Mouse (Mus musculus) right cerebral cortex, postnatal 25 days (tissue): ENCODE measurements around the gene Slc35f1.
"Not testable (repeated sequence)": the region's sequence is repeated elsewhere in the genome, so short reads cannot be mapped to it uniquely, and the experiment has no call there.

Source experiments
- DNase-seq: peaks from one replicate; pipeline ENCODE4 v3.0.0; 2022

Slc35f1 gene

GRCm38 (mm10) chr10:52791560-52791959 is 101.2 kb downstream of the Slc35f1 start:
- DNase-seq, result no peak

DNA sequence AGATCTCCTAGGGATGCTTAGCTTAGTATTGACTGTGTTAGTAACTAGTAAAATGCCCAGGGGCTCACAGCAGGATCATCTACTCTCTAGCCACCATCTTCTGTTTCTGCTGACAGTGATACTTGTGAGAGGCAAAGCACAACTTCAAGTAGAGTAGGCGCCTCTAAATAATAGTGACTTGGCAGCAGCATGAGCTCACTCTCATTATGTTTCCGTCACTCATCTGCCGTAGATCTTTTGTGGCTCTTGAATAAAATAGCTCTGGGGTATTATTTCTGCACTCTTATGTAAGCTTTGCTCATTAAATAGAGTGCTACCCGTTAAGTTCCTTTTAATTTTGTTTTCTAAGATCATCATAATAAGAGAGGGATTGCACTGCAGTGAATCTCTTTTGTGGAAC is 107.1 kb downstream of the Slc35f1 start:
- DNase-seq, result no peak

DNA sequence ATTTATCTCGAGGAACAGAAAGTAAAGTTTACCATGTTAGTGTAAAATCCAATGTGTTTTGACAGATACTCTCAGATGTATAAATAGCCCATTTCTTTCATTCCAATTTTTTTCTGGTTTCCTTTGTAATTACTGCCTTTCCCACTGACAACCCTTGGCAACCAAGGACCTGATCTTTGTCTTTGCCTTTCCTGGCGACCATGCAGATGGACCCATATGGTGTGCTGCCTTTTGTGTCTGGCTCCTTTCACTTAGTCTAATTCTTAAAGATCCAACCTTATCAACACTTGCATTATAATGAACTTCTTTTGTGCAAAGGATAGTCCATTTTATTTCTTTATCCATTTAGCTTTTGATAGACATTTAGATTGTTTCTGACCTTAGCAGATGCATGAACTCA is 117.5 kb downstream of the Slc35f1 start:
- DNase-seq, result no peak

GRCm38 (mm10) chr10:52812861-52813260 is 122.5 kb downstream of the Slc35f1 start:
- no peak for DNase-seq

DNA sequence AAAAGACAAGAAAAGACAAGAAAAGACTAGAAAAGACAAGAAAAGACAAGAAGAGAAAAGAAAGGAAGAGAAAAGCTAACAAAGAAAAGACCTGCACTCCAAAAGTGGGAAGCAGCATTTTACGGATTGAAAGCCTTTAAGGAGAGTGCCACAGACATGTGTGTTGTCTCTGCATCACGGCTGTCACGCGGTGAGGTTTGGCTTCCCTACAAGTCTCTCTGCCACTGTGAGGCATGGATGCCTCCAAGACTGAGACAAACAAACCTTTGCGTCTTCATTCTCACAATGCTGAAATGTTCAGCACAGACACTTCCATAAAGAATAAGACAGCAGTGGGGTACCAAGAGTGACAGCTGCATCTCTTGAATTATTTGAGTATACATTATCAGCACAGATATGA is 124.0 kb downstream of the Slc35f1 start:
- DNase-seq, result no peak

DNA sequence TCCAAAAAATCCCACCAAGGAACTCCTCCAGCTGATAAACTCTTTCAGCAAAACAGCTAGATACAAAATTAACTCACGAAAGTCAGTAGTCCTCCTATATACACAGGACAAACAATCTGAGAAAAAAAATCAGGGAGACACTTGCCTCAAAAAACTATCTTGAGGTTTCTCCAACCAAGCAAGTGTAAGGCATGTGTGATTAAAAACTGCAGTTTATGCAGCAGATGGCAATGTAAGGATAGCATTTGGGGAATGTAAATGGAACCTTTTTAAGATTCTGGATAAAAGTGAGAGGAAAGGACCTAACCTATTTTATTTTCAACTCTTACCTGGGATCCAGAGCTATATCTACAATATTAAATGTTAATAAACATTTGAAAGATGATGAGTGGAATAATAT is 129.3 kb downstream of the Slc35f1 start:
- DNase-seq, result no peak

DNA sequence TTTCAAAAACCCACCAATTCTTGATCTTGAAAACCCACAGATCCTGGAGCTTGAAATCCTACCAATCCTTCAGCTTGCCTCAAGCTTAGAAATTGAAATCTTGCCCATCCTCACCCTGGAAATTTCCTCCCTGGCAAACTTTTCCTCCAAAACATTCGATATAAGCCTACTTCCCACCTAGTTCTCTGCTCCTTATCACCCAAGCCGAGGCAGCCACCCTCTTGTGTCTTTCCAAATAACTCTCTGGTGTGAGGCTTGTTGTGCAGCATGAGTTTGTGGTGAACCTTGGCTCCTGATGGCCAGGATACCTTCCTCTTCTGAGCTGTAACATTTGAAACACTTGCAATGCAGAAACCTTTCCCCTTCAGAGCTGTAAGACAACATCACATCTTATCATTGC is 132.6 kb downstream of the Slc35f1 start:
- DNase-seq, result no peak

- no peak for DNase-seq
Observed at GRCm38 (mm10) chr10:52825746-52826145, 135.4 kb downstream of the Slc35f1 start.

- DNase-seq, result no peak
Observed at GRCm38 (mm10) chr10:52840819-52841218, 150.5 kb downstream of the Slc35f1 start.

GRCm38 (mm10) chr10:52851994-52852393 is 161.7 kb downstream of the Slc35f1 start:
- no peak for DNase-seq

- no peak for DNase-seq
Observed at GRCm38 (mm10) chr10:52860851-52861250, 170.5 kb downstream of the Slc35f1 start.

DNA sequence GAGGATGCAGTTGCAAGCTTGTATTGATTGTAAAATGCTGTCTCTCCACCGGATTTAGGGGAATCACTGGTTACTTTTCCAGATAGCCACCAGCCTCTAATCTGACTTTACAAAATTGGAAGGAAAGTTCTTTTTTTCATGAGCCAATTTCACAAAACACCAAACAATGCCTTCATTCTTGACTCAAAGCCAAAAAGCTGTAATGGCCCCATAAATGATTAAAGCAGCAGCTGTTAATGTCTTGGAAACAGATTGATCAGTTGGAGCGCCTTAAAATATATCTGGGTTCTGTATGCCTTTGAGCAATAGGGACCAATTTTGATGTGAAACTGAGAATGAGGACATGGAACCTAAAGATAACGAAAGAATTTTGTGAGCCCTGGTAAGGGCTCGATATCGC is 174.6 kb downstream of the Slc35f1 start:
- DNase-seq, result no peak

DNA sequence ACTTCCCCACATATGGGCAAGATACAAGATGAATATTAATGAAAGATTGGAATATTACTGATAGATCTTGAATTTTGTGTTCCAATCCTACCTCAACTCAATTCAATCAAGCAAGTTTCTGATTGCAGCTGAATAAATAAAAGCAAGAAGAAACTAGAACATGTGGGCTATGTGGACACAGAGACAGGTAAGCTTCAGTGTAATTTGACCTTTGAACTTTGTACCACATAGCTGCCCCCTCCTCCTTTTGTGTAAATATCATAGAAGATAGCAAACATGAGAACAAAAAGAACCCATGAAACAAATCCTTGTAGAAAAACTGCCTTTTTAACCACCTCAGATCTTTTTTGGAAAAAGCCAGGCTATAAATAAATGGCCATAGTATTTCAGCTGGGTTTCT is 180.8 kb downstream of the Slc35f1 start:
- DNase-seq, result no peak

- DNase-seq, result no peak
Observed at GRCm38 (mm10) chr10:52874133-52874532, 183.8 kb downstream of the Slc35f1 start.

GRCm38 (mm10) chr10:52874712-52875111 is 184.4 kb downstream of the Slc35f1 start:
- no peak for DNase-seq

- DNase-seq, result no peak
Observed at GRCm38 (mm10) chr10:52877263-52878021, 187.1 kb downstream of the Slc35f1 start.

DNA sequence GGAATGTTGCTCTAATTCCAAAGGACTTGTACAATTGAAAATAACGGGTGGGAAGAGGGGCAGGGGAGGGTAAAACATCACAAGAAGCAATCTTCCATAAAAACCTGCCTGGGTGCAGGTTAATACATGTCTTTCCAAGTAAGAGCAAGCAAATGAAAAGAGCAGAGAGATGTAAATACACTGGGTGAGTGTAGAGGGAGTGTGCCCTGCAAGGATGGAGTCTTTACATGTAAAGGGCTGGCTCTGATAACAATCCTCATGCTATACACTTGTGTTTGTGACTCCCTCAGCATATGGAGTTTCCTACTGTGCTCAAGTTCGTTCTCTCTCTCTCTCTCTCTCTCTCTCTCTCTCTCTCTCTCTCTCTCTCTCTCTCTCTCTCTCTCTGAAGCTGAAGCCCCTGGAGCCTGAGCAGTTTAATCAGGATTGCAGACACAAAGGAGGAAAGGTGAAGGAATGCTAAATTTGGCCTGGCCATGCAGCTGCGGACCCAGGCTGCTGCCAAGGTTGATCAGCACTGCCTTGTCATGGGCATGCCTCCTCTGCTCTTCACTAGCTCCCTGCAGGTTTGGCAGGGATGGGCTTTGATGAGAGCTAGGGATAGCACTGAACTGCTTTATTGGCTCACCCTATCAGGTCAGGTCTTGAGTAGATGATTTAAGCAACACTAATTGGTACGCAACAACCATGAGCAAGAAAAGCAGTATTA is 187.9 kb downstream of the Slc35f1 start:
- DNase-seq, result no peak

DNA sequence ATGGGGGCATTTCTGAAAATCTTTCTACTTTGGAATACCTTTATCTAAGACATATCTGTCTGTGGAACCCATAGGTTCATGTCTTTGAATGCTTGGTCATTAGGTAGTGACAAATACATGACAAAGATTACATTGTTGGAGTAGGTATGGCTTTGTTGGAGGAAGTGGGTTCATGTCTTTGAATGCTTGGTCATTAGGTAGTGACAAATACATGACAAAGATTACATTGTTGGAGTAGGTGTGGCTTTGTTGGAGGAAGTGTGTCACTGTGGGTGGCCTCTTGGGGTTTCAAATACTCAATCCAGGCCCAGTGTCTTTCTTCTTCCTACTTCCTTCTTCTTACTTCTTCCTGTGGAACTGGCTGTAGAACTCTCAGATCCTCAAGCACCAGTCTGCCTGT is 206.4 kb downstream of the Slc35f1 start:
- DNase-seq, result not testable (repeated sequence)

DNA sequence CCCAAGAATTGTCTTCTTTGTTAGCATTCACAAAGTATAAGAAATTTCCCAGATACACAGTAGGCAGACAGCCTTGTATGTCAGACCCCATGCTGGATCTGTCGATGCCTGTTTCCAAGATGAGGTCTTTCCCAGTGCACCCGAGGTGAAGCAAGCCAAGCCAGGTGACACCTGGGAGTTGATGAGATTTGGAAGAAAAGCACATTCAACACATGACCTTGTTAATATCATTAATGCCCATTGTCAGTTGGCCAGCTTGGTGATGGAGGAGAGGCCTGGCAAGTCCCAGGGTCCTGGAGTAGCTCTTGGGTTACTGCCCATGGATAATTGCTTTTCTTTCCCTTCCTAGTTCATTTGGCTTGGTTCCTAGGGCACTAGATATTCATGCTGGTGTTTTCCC is 214.6 kb downstream of the Slc35f1 start:
- no peak for DNase-seq

DNA sequence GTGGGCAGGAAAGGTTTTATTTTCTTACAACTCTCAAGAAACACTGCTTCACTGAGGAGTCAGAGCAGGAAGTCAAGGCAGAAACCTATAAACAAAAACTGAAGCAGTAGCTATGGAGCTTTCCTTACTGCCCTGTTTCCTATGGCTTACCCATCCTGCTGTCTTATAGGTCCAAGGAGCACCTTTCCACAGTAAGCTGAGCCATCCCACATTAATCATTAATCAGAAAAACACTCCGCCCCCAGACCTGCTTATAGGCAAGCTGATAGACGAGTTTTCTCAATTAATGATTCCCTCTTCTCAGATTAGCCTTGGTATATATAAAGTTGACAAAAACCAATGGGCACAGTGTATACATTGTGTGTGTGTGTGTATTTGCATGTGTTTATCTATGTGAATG is 221.4 kb downstream of the Slc35f1 start:
- DNase-seq, result no peak

DNA sequence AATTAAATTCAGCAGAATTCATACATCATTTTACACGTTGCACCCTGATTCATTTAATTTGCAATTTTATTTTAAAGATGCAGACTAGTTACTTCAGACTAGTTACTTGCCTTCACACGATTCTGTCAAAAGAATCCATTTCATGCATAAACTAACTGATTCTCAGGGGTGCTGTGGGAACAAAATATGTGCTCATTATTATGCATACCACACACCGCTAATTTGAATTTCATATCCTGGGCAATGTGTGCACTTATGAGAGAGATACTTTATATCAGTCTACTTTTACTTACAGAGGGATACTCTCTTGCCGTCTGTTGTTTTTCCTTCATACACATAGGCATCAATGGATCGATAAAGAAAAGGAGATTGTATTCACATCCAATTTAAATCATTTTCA is 228.4 kb downstream of the Slc35f1 start:
- DNase-seq, result no peak

DNA sequence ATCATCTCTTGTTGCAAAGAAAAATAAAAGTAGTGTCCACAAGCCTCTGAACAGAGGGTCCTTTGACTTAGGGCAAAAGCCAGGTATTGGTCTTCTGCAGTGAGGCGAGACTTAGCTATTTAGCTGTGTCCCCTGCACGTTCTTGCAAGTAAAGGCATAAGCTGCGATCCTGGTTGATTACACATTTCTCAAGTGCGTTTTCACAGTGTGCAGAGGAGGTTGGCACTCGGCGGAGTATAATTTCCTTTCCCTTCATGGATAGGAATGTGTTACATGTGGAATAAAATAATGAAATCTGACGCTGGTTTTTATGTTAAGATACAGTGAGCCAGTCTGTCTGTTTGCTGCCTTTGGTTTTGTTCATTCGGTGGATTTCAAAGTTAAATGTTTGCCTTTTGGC is 232.8 kb downstream of the Slc35f1 start:
- peak; percentile 12 for DNase-seq

GRCm38 (mm10) chr10:52926330-52926729 is 236.0 kb downstream of the Slc35f1 start:
- no peak for DNase-seq

- no peak for DNase-seq
Observed at GRCm38 (mm10) chr10:52932159-52932558, 241.8 kb downstream of the Slc35f1 start.

DNA sequence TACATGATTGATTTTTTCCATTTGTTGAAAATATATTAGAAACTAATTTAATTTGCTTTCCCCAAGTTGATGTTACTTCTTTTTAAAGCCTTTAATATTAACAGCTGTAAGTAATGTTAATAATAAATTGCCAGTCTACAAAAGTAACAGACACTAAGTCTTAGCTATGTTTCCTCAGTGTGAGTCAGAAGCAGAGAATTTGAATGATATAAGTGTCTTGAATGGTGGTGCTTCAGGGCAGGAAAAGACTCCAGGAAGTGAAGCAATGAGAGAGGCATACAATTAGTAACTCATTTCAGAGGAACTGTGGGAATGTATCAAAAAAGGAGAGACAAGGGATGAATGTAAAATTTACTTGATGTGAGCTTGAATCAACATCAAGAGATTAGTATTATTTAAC is 244.3 kb downstream of the Slc35f1 start:
- DNase-seq, result no peak
